Mouse (Mus musculus): Measurements from ENCODE around the gene Slc7a1. TPM values are rescaled to one million over a fixed set of nuclear protein-coding genes. Genes with fewer than 3 reads are reported as not detected.

Gene Slc7a1
- total RNA-seq (2021) = 10 to 100 TPM; 61.9 to 63.6 TPM
- long read RNA-seq, experiment 1, partial matches to known transcripts = 1 of 4 reads
- long read RNA-seq, experiment 1, other reads (novel, unspliced or antisense) = 3 of 4 reads
- long read RNA-seq, experiment 2, partial matches to known transcripts = 1 of 23 reads
- long read RNA-seq, experiment 2, other reads (novel, unspliced or antisense) = 20 of 23 reads

DNA sequence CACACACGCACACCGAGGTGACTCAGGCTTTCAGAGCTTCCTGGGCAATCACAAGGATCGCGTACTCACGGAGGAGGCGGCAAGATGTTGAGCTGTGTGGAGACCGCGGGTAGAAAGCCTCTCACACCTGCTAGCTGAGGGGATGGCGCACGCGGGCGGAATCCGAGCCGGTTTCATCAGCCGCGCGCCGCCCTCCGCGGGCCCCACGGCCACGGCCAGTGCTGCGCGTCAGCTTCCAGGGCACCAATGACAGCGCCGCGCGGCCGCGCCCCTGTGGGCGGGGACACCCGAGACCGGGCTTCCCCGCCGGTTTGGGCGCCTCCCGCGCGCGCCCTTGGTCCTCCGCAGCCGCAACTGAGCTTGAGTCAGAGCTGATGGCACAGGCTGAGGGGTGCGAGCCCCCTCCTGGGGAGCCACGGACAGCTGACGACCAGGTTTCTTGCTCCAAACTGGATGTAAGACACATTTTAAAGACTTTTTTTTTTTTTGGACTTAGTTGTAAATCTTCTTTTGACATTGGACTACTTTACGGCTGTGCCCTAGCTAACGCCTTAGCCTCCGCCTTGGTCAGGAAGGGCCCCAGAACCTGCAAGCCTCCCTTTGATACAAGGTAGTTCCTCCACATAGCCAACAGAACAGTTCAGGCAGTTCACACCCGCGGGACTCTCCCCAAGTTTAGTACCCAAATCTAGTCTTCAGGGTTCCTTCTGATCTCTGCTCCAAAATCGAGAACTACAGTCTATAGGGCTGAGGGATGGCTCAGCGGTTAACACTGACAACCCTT, at the start of gene Slc7a1:
TSS of gene Slc7a1 (minus strand) at position 245 of the 784 bp plus-strand sequence.
- DNase-seq (ENCODE audit: low spot score in 2 of 2) = peak; percentile 82 to 88

DNA sequence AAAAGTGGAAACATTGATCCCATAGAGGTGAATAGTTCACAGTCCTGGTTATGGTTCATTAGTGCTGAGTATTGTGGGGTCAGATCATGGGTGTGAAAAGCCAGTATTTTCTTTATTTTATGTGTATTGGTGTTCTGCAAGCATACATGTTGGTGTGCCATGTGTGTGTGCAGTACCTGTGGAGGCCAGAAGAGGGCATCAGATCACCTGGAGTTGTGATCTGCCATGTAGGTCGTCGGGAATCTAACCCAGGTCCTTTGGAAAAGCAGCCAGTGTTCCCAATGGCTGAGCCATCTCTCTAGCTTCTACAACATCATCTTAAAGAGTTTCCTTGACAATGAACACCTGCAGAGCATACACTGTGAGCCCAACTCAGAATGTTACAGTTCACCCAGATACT, 45.3 kb upstream of the Slc7a1 start:
- DNase-seq (ENCODE audit: low spot score in 2 of 2) = no peak

GRCm38 (mm10) chr5:148443734-148444133, 44.0 kb upstream of the Slc7a1 start:
- peak; percentile 10 to 53 for DNase-seq (ENCODE audit: low spot score in 2 of 2)

- no peak for DNase-seq (ENCODE audit: low spot score in 2 of 2)
These were observed 36.0 kb upstream of the Slc7a1 start for GRCm38 (mm10) chr5:148435660-148436059.

DNA sequence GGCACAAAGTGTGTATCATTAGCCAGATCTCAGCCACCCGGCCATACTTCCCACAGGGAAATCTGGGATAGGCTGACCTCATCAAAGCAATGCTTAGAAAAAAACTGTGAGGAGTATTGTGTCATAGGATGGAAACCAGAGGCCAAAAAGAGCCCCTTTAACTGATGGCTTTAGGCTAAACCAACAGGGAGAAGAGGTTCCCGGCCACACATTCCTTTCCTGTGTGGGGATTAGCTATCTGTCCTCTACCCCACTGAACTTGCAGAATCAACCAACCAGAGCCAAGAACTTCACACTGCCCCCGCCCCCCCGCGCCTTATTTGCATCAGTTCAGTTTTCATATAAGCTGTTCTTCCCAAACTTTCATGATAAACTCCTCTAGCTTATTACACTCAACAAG, 32.4 kb upstream of the Slc7a1 start:
- DNase-seq (ENCODE audit: low spot score in 2 of 2) = no peak

DNA sequence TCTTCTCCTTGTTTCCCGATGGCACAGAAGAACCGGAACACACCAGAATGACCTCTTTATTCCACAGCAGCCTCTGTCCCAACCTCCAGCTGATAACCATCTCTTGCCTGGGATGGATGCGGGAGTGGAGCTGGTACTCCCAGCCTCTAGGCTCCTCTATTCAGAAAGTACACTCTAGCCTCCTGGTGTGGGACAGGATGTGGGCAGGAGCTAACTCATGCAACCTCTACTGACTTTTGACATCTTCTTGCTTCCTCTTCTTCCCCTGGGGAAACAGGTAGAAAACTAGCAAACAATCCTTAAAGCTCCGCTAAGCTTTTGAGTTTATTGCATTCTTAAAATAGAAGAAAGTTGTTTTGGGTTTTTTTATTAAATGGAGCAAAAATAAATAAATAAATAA, 29.1 kb upstream of the Slc7a1 start:
- DNase-seq (ENCODE audit: low spot score in 2 of 2) = no peak

DNA sequence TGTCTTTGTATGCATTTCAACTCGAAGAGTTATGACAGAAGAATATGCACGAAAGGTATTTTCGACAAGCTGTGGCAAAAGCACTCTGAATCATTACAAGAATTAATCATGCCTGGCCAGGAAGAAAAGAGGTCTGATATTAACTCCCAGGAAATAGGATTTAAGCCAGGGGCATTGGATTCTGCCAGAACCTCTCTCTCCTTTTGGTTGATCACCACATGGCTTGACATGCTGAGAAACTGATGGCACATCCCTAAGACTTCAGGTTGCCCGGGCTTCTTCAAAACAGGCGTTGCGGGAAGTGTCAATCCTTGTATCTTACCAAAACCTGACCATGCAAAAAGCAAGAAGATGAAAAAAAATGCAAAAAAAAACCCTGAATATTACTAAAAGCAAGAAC, 25.4 kb upstream of the Slc7a1 start:
- no peak for DNase-seq (ENCODE audit: low spot score in 2 of 2)

DNA sequence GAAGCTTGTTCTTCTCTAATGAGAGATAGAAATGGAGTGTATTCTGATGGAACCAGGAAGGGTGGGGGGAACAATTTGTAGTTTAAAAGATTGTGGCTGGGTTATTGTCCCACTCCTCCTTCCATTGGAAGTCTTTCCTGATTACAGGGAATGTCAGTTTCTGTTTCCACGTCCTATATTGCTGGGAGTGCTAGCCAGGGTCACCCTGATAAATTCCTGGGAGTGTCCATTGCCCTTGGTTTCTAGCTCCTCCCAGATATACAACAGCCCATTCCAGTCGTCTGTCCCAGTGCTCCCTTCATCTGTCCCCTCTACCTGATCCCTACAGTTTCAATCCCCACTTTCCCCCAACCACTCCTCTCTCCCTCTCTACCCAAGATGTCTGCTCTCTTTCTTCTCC, 21.6 kb upstream of the Slc7a1 start:
- no peak for DNase-seq (ENCODE audit: low spot score in 2 of 2)

GRCm38 (mm10) chr5:148419112-148419526, 19.4 kb upstream of the Slc7a1 start:
- DNase-seq (ENCODE audit: low spot score in 2 of 2) = peak in 1 of 2 experiments; percentile 22

GRCm38 (mm10) chr5:148418436-148418835, 18.7 kb upstream of the Slc7a1 start:
- DNase-seq (ENCODE audit: low spot score in 2 of 2) = no peak

- no peak for DNase-seq (ENCODE audit: low spot score in 2 of 2)
These were observed 18.1 kb upstream of the Slc7a1 start for GRCm38 (mm10) chr5:148417756-148418155.

DNA sequence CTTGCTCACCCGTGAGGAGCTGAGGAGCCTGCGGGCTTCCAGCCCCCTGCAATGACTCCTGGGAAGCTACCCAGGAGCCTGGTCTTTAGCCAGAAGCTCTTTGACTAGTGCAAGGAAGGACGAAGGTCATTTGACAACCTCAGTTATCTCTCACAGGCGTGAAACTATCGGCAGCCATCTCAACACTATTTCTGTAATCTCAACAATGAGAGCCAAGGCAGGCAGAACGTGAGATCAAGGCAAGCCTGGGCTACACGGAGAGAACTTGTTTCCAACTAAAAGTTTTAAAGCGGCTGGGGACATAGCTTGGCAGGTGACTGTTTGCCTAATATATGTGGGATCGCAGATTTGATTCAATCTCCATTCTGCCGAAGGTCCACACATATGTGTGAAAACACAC, 16.8 kb upstream of the Slc7a1 start:
- DNase-seq (ENCODE audit: low spot score in 2 of 2) = no peak

- no peak for DNase-seq (ENCODE audit: low spot score in 2 of 2)
These were observed 14.5 kb upstream of the Slc7a1 start for GRCm38 (mm10) chr5:148414233-148414632.

DNA sequence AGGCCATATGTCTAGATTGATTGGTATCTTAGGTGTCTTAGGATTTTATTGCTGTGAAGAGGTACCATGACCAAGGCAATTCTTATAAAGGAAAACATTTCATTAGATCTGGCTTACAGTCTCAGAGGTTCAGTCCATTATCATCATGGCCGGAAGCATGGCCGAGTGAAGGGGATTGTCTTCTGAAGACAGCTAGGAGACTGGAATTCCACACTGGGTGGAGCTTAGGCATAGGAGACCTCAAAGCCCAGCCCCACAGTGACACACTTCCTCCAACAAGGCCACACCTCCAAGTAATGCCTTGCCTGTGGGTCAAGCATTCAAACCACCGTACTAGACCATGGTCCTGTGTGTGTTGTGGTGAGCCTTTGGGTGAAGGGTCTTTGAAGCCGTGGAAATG, 12.8 kb upstream of the Slc7a1 start:
- no peak for DNase-seq (ENCODE audit: low spot score in 2 of 2)

DNA sequence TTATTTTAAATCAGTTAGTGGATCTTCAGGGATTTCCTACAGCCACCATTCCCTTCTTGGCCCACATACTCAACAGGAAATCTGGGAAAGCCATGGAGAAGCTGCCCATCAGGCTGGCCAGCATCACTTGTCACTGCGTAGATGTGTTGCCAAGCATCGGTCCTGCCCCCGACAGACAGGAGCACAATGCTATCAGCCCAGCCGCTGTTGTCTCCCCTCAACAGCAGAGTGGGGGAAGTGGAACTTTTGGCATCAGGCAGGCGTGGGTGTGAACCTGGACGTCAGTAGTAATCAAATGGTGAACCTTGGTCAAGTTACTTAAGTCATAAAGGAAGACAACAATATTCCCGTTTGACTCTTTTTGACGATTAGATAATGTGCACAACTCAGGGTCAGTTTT, 9.8 kb upstream of the Slc7a1 start:
- DNase-seq (ENCODE audit: low spot score in 2 of 2) = no peak

- DNase-seq (ENCODE audit: low spot score in 2 of 2) = no peak
These were observed 7.2 kb upstream of the Slc7a1 start for GRCm38 (mm10) chr5:148406913-148407312.

GRCm38 (mm10) chr5:148404548-148404947, 4.8 kb upstream of the Slc7a1 start:
- DNase-seq (ENCODE audit: low spot score in 2 of 2) = no peak

DNA sequence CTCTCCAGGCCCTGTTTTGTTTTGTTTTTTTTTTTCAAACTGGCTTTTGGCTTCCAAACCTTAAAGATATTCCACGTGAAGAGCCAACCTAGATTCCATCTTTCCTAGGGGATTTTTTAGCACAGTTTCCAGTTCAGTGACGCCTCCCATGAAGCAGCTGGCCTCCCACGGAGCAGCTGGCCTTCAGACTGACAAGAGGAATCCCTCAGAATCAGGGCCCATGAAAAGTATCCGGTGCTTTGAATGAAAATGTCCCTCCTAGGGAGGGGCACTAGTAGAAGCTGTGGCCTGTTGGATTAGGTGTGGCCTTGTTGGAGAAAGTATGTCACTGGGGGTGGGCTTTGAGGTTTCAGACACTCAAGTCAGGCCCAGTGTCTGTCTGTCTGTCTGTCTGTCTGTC, 2.9 kb upstream of the Slc7a1 start:
- no peak for DNase-seq (ENCODE audit: low spot score in 2 of 2)

DNA sequence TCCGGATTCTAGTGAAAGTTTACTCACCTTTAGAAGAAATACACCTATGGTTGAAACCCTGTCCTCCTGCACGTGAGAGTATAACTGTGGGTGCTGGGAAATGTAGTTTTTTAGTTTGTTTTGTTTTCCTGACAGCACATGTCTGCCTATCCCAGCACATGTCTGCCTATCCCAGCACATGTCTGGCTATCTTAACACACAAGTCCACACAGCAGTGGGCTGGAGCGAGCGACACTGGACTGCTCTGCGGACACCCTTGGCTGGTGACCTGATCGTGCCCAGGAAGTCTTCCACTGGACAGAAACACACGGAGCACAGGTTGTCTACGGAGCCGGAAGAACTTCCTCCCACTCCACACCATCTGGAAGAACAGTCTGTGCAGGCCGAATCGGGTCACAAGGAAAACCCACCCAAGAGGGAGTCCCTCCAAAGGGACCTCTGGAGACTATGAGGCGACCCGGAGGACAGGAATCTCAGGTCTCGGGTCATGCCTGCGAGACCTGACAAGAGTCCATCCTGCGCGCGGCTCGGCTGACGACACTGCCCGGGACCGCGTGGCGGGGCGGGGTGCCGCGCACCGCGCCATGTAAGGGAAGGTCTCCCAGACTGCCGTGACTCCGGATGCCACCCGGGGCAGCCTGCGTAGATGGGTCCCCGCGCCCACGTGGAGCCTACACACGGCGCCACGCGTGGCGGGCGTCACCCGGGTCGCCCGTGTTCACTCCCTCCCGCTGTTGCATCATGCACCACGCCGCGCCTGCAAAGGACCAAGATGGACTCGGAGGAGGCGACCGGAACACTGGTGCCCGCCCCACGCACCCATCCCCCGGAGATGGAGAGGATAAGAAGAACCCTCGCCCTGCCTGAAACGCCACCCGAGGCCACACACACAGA, 691 bp downstream of the Slc7a1 start:
- DNase-seq (ENCODE audit: low spot score in 2 of 2) = no peak

GRCm38 (mm10) chr5:148398451-148398765, 1.3 kb downstream of the Slc7a1 start:
- no peak for DNase-seq (ENCODE audit: low spot score in 2 of 2)

DNA sequence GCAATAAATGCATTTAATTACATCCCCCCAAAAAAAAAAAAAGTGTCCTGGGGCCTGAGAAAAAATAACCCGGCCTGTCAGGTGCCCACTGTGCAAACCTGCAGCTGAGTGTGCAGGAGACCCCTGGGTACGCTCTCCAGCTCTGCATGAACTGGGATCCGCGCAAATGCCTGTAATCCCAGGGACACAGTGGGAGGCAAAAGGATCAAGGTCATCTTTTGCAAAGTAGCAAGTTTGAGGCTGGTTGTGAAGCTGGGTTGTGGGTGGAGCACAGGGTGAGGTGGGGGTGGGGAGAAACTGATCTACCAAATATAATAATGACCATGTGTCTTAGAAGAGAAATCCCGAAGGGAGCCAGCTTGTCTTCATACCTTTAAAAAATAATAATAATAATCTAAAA, 1.8 kb downstream of the Slc7a1 start:
- DNase-seq (ENCODE audit: low spot score in 2 of 2) = no peak

DNA sequence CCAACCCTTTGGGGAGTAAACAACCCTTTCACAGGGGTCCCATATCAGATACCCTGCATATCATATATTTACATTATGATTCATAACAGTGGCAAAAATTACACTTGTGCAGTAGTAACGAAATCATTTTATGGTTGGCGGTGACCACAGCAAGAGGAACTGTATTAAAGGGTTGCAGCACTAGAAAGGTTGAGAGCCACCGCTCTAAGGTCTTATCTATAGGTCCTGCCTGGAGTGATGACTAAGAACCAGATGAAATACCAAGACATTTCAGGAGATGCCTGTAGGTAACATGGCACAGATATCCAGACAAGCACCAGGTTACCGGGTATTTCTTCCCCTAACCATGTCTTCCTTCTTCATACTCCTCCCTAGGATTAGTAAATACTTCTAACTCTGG, 2.3 kb downstream of the Slc7a1 start:
- DNase-seq (ENCODE audit: low spot score in 2 of 2) = no peak

All from adrenal gland, postnatal 4 days (tissue).